Mouse (Mus musculus) heart, postnatal 4 days (tissue): ENCODE measurements around the gene Ankrd33b. TPM values are rescaled to one million over a fixed set of nuclear protein-coding genes. Genes with fewer than 3 reads are reported as not detected.

Source experiments
- DNase-seq: peaks from one replicate; pipeline ENCODE4 v3.0.0; 2021
- total RNA-seq, 2 experiments: library from RNA; stranded (reverse); gene quantifications; 2 replicates each; pipeline ENCODE4 v1.2.3; 2021

The Ankrd33b gene
- 10 to 100 TPM; 12.8 to 13.4 TPM for total RNA-seq

GRCm38 (mm10) chr15:31367481-31368200, at the start of gene Ankrd33b:
Gene Ankrd33b, minus strand, starts transcription at chr15:31367726.
- peak; percentile 77 for DNase-seq

- no peak for DNase-seq
Observed at GRCm38 (mm10) chr15:31415181-31415580, 47.7 kb upstream of the Ankrd33b start.

DNA sequence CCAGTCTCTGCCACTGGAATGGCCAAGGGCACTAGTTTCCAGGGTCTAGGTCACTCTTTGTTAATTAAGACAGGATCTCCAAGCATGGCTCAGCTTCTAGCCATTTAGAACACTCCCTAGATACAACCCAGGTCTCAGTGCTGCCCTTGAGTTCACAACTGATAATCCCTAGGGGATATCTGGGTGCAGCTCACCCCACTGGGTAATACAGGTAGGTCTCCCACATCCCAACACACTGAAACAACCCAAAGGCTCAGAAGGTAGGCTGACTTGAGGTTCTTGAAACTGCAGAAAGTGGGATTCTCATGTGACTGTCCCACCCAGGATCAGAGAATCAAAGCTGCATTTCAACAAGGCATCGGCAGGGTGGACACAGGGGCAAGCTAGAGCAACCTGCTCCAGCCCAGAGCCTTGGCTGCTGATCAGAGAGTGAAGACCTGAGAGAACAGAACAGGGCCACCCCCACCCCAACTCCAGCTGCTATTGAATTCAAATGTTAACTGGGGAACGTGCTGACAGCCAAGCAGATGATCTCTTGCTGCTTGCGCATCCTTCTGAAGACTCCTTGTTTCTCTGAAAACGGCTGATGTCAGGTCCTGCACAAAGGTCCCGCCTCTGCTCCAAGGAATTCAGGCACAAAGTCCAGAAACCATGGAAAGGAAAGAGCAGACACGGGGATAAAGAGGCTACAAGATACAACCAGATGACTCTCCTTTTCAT, 46.8 kb upstream of the Ankrd33b start:
- DNase-seq: no peak

DNA sequence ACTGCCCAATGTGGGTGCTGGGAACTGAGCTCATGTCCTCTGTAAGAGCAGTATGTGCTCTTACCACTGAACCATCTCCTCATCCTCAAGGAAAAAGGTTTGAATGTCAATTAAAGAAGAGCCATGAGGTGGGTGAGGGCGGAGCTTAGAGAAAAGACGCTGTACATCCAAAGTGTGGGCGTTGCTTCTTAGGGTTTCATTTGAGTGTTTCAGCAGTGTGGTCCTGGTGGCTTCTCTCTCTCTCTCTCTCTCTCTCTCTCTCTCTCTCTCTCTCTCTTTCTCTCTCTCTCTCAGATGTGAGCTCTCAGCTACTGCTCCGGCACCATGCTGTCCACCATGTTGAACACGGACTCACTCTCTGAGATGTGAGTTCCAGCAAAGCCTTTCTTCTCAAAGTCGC, 46.1 kb upstream of the Ankrd33b start:
- DNase-seq: no peak

DNA sequence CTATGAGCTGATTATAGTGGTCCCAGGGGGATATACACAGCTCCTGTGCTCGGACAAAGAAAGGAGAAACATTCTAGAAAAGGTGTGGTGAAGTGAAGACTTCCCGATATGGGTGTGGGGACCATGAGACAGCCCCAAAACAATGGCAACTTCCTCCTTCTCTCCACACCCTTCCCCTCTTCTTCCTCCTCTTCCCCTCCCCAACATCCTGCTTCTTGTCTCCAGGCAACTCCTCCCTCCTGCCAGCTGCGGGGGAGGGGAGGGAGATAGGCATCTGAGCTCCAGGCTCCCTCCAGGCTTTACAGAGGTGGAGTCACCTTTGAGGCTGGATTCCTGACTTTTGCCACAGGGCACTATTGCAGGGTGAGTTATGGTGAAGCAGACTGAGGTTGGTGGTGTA, 45.4 kb upstream of the Ankrd33b start:
- no peak for DNase-seq

DNA sequence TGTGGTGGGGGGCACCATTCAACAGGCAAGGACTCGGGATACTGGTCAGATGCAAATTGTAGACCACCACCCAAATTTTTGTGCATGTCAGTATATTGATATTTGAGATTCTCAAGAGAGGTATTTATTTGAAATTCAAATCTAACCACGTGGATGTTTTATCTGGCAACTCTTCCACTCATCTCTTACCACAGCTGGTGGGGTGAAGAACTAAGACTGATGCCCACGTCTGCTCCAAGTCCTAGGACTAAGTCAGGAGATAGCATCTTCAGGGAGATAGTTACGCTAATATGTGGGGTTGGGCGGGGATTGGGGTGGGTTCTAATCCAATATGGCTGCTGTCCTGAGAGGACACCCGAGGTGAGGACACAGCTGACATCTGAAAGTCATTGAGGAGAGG, 44.9 kb upstream of the Ankrd33b start:
- DNase-seq: no peak

DNA sequence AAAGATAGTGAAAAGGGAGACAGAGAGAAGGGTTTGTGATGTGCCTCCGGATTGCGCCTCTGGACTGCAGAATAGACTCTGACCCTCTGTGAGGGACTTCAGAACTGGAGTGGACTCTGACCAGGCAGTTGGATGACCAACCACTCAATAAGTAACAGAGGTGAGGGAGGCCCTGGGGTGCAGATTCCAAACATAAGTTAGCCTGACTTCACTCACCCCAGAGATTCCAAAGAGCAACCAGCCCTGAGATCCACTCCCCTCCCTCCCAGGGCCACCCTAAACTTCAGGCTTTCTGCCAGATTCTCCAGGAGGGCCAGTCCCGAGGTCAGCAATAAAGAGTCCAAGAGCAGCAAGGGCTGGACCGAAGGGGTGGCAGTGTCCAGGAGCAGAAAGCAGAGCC, 40.0 kb upstream of the Ankrd33b start:
- no peak for DNase-seq

GRCm38 (mm10) chr15:31406881-31407280, 39.4 kb upstream of the Ankrd33b start:
- no peak for DNase-seq

GRCm38 (mm10) chr15:31404346-31404745, 36.8 kb upstream of the Ankrd33b start:
- no peak for DNase-seq

DNA sequence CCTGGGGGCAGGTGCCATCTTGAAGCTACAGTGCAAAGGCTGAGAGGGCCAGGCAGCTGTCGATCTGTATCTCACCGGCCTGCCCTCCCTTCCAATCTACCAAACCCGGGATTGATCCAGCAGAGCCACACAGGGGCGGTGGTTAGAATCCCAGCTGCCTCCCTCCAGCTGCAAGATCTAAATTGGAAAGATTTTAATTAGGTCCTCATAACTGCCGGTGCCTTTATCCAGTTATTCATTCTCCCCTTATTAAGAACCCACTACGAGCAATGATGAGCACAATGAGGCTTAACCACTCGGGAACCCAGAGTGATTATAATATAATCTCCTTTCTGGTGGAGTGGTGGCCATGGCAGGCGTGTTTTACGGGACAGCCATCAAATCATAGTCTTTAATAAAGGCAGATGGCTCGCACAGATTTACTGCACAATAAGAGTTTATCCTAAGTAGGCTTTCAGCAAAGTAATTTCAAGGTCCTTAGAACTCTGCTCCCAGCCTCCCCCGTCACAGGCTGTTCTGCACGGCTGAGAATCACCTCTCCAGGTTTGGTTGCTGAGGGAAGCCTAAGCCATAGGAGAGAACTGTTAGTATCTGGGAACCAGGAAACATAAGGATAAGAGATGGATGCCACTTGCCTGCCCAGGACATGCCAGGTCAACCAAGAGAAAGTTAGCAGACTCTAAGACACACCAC, 34.8 kb upstream of the Ankrd33b start:
- no peak for DNase-seq

DNA sequence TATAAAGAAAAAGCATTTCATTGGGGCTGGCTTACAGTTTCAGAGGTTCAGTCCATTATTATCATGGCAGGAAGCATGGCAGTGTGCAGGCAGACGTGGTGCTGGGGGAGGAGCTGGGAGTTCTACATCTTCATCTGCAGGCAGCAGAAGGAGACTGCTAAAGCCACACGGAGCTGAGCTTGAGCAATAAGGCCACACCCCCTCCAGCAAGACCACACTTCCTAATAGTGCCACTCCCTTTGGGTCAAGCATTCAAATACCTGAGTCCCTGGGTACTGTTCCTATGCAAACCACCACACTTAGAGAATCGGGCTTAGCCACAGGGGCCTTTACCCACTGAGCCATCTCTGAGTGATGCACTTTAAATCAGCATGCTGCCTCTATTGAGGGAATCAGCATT, 33.4 kb upstream of the Ankrd33b start:
- DNase-seq: no peak

DNA sequence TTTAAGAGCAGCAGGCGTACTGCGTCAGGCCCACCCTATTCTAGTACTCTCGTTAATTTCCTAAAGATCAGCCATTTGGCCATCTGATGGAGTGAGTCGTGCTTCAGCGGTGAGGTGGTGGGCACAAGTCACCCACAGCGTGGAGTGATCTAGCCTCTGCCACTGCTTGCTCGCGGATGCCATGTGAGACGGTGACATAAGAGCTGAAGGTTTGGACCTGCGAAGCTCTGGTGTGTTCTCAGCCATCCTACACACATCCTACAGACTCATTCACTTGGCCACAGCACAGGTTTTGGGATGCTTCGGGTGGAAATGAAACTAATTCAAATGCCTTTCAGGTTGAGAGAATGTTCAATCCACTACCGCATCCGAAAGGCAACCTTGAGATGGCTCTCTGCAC, 31.2 kb upstream of the Ankrd33b start:
- DNase-seq: no peak

GRCm38 (mm10) chr15:31397379-31397778, 29.9 kb upstream of the Ankrd33b start:
- no peak for DNase-seq

DNA sequence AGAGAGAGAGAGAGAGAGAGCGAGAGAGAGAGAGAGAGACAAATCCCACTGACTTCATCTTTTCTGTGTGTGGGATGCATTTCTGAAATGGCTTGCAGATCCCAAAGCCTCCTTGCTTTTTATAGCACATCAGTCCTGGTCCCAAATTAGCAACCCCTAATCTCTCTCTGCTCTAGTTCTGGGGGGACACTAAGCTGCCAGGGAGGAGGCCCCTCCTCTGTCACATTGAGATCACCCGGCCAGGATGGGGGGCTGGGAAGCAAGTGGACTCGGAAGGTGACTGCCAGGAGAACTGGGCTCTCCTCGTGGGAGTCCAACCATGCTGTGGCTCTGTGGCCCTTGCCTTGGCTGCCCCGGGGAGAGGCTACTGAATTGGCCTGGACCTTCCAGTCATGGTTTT, 29.2 kb upstream of the Ankrd33b start:
- DNase-seq: peak; percentile 66

DNA sequence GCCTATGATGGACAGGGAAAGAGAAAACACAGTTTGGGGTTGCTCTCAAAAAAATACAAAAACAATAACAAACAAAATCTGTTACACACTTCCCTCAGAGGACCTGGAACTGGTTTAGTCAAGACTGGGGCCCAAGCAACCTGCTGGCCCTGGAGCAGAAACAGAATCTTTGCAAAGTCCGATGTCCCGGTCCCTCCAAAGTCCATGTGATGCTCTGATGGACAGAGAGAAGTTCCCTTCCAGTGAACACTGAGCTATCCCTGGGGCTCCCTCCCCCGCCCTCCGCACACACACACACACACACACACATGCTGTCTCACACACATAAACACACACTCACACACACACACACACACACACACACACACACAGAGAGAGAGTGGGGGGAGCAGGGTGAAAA, 28.5 kb upstream of the Ankrd33b start:
- DNase-seq: no peak

- no peak for DNase-seq
Observed at GRCm38 (mm10) chr15:31393402-31393801, 25.9 kb upstream of the Ankrd33b start.

DNA sequence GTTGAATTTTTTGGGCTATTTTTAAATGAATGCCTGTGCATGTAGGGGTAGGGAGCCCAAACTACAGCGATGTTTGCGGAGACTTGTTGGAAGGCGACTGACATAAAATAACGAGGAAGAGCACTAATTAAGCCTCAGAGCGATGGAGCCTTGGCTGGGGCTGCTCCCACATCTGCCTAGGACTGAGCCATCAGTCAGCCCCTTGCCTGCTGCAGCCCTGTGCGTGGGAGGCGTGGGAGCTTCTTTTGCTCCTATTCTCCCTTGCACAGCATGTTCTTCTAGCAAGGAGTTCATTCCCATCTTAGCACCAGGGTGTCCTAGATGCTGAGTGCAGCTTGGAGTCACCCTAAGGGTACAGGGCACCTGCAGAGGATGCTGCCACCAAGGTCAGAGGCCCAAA, 25.2 kb upstream of the Ankrd33b start:
- no peak for DNase-seq

GRCm38 (mm10) chr15:31392135-31392534, 24.6 kb upstream of the Ankrd33b start:
- DNase-seq: peak; percentile 32

- DNase-seq: peak; percentile 31
Observed at GRCm38 (mm10) chr15:31381936-31382468, 14.5 kb upstream of the Ankrd33b start.

DNA sequence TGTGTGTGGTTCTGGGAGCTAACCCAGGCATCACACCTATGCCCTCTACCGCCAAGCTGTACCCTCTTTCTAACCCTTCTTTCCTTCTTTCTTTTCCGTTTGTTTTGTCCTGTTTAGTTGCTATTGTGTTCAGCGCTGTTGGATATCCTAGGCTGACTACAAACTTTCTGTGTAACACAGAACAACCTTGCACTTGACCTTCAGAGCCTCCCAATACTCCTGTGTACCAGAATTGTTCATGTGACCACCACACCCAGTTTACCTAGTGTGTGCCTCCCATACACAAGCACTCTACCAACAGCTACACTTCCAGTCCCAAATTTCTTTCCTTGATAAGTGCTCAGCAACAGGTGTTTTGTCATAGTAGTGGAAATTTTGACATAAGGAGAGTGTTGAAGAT, 11.9 kb upstream of the Ankrd33b start:
- no peak for DNase-seq

DNA sequence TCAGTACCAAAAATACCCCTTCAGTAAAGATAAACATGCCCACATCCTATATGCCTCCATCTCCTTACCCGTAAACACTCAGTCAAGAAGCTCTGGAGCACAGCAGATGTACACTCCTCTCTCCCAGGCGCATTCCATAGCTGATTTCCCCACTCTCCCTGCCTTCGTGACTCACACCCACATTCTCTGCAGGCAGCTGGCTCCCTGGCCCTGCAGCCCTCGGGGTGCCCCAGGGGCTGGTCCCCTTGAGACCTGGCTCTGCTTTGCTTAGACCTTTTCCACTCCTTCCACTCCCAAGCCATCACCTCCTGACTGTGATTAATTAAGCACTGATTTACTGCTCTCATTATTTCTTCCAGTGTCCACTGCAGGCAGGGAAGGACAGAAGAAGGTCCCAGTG, 7.7 kb upstream of the Ankrd33b start:
- DNase-seq: no peak

DNA sequence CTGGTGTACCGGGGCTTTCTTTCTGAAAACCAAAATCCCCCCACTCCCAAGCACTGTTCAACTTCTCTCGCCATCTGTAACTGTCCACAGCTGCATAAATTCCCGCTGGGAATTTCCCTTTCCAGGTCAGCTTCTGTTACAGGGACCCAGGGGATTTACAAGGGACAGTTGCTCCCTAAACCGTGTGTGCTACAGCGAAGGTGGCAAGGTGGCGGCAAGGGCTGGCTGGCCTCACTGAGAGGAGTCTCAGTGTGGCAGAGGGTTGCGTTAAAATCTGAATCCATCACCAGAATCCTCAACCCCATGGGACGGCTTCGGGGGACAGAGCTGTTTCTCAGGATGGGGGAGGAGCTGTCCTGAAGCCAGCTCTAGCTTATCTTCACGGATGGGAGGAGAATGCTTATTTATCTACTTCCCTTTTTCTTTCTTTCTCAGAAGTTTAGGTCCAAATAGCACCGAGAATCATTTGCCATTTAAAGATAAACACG, 1.6 kb upstream of the Ankrd33b start:
- no peak for DNase-seq

DNA sequence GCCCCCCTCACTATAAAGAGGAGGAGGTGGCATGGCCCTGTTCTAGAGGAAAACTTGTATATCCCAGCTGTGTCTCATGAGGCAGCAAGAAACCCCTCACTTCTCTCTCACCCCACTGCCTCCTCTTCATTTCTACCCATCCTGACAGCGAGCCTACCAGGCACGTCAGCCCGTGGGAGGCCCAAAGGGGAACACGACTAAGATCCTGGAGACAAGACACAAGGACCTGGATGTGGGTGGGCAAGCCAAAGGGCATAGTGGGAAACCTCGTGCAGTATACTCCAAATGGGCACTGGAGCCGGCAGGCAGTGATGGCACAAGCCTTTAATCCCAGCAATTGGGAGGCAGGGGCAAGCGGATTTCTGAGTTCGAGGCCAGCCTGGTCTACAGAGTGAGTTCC, 1.0 kb upstream of the Ankrd33b start:
- DNase-seq: no peak
